Mouse (Mus musculus) liver, adult 2 months (tissue): Measurements from ENCODE around the gene Borcs8.

Experiments
- CTCF ChIP-seq: fragments of 200-500 bp; IDR thresholded peaks from 2 replicates; pipeline ENCODE4 v1.5.1; 2011; ENCODE audit warnings: low read depth, low read length, control low read depth
- POLR2A ChIP-seq: fragments of 200-500 bp; IDR thresholded peaks from 2 replicates; pipeline ENCODE4 v1.6.1; 2011; ENCODE audit warnings: low read length, control low read depth; ENCODE audit not compliant: insufficient read depth; ENCODE audit errors: extremely low read depth

DNA sequence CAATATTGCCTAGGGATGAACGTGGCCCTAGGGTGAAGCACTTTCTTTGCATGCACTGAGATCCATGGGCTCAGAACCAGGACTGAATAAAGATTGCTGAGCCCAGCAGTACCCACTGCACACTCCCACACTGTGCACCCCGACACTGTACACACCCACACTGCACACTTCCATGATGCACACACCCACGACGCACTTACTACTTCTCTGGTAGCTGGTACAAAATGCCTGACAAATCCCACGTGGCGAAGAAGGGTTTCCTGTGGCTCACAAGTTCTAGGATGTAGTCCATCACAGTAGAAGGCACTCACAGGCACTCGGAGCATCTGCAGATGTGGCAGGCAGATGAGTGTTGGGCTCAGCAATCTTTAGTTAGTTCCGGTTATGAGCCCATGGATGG is 14.3 kb upstream of the Borcs8 start:
- no peak for TF ChIP-seq CTCF
- TF ChIP-seq POLR2A, result no peak
